Mouse (Mus musculus) testis, adult 2 months (tissue): Measurements from ENCODE around the gene Adamts9.

ENCODE experiments used
- CTCF ChIP-seq: fragments of 200-500 bp; IDR thresholded peaks from 2 replicates; pipeline ENCODE4 v1.5.1; 2012; ENCODE audit warnings: low read depth, mild to moderate bottlenecking, inconsistent platforms, low read length, moderate library complexity; ENCODE audit not compliant: control insufficient read depth, insufficient read depth, insufficient replicate concordance
- POLR2A ChIP-seq: fragments of 200-500 bp; IDR thresholded peaks from 2 replicates; pipeline ENCODE4 v1.6.1; 2012; ENCODE audit warnings: low read depth, mild to moderate bottlenecking, inconsistent platforms, low read length, moderate library complexity; ENCODE audit not compliant: control insufficient read depth

DNA sequence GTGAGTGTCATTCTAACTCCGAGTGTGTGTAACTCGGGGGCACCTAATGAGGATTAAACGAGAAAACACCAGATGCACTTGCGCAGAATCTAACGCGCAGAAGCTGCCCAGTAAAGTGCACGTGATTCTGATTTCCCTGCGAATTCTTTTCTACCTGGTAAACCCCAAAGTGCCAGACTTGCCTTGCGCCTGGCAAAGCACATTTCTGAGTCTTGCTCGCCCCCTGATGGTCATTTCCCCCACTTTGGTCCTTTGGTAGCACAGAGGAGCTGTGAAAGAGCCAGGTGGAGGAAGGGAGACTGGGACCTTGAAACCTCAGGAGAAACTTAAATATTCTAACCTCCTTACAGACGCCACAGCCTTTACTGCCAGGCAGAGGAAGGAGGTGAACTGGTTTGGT, 199.7 kb downstream of the Adamts9 start:
- TF ChIP-seq POLR2A (no peak), CTCF (peak; percentile 40; the same call in 1 of the 2 replicates)
